Mouse (Mus musculus) cortical plate, adult 2 months (tissue): ENCODE data around the gene Adamts14. TPM values are rescaled to one million over a fixed set of nuclear protein-coding genes. Genes with fewer than 3 reads are reported as not detected.

Experiments
- H3K27ac ChIP-seq: fragments of 200-500 bp; 2 replicates; pipeline ENCODE4 v1.5.1; 2012; ENCODE audit warnings: low read length, control low read depth, inconsistent platforms; ENCODE audit not compliant: insufficient read depth
- H3K4me1 ChIP-seq: fragments of 200-500 bp; 2 replicates; pipeline ENCODE4 v1.6.1; 2011; ENCODE audit warnings: low read length; ENCODE audit not compliant: control insufficient read depth, insufficient read depth
- H3K4me3 ChIP-seq: fragments of 200-500 bp; 2 replicates; pipeline ENCODE4 v1.5.1; 2011; ENCODE audit warnings: mild to moderate bottlenecking, low read length, control low read depth; ENCODE audit not compliant: insufficient read depth
- CTCF ChIP-seq: fragments of 200-500 bp; IDR thresholded peaks from 2 replicates; pipeline ENCODE4 v1.5.1; 2011; ENCODE audit warnings: mild to moderate bottlenecking, control low read depth, low read length; ENCODE audit not compliant: insufficient read depth; ENCODE audit errors: extremely low read depth
- POLR2A ChIP-seq: fragments of 200-500 bp; IDR thresholded peaks from 2 replicates; pipeline ENCODE4 v1.6.1; 2011; ENCODE audit warnings: mild to moderate bottlenecking, low read length, control low read depth; ENCODE audit not compliant: insufficient read depth; ENCODE audit errors: extremely low read depth
- polyA plus RNA-seq: library from polyadenylated mRNA; depleted of rRNA; stranded (reverse); fragments of >200 nt; gene quantifications from 2 replicates; pipeline ENCODE4 v1.2.3, GENCODE M21; 2012

The Adamts14 gene
- polyA plus RNA-seq, 1 experiment, result 0.29 TPM

- TF ChIP-seq POLR2A, result no peak
- peak; percentile 61 for TF ChIP-seq CTCF
- H3K4me3 ChIP-seq, result no peak overlapping the region
- no peak overlapping the region for H3K27ac ChIP-seq
- no peaks in the 10 kb centered on the region; the same call in 1 of the 2 replicates for H3K4me1 ChIP-seq
These were observed 61.5 kb downstream of the Adamts14 start for GRCm38 (mm10) chr10:61211743-61212142.

GRCm38 (mm10) chr10:61211105-61211504, 62.1 kb downstream of the Adamts14 start:
- Histone ChIP-seq H3K4me3 (no peak overlapping the region), H3K4me1 (no peaks in the 10 kb centered on the region; the same call in 1 of the 2 replicates), H3K27ac (no peak overlapping the region)
- no peak for TF ChIP-seq POLR2A

- no peak for TF ChIP-seq POLR2A
- no peak for TF ChIP-seq CTCF
- H3K4me3 ChIP-seq, result no peak overlapping the region
- H3K27ac ChIP-seq, result no peak overlapping the region
- H3K4me1 ChIP-seq, result no peaks in the 10 kb centered on the region; the same call in 1 of the 2 replicates
These were observed 65.0 kb downstream of the Adamts14 start for GRCm38 (mm10) chr10:61208114-61208684.

GRCm38 (mm10) chr10:61203930-61204329, 69.3 kb downstream of the Adamts14 start:
- no peaks in the 10 kb centered on the region for H3K4me1 ChIP-seq
- TF ChIP-seq POLR2A (no peak), CTCF (no peak)
- H3K27ac ChIP-seq, result no peak overlapping the region
- H3K4me3 ChIP-seq, result no peak overlapping the region

GRCm38 (mm10) chr10:61201596-61202318, 71.5 kb downstream of the Adamts14 start:
- Histone ChIP-seq H3K27ac (no peak overlapping the region), H3K4me3 (no peak overlapping the region), H3K4me1 (no peaks in the 10 kb centered on the region)
- TF ChIP-seq CTCF (no peak), POLR2A (no peak)

- no peak overlapping the region for H3K4me3 ChIP-seq
- H3K27ac ChIP-seq, result no peak overlapping the region
- TF ChIP-seq POLR2A (no peak), CTCF (no peak)
- H3K4me1 ChIP-seq, result no peaks in the 10 kb centered on the region
These were observed 72.2 kb downstream of the Adamts14 start for GRCm38 (mm10) chr10:61200998-61201397.

- Histone ChIP-seq H3K4me1 (no peaks in the 10 kb centered on the region), H3K4me3 (no peak overlapping the region), H3K27ac (no peak overlapping the region)
- no peak for TF ChIP-seq CTCF
- TF ChIP-seq POLR2A, result no peak
These were observed 72.9 kb downstream of the Adamts14 start for GRCm38 (mm10) chr10:61200232-61200820.

- H3K4me3 ChIP-seq, result no peak overlapping the region
- TF ChIP-seq POLR2A (no peak), CTCF (peak; percentile 94)
- H3K4me1 ChIP-seq, result no peaks in the 10 kb centered on the region
- no peak overlapping the region for H3K27ac ChIP-seq
These were observed 73.5 kb downstream of the Adamts14 start for GRCm38 (mm10) chr10:61199566-61200213.

- Histone ChIP-seq H3K4me3 (no peak overlapping the region), H3K27ac (no peak overlapping the region), H3K4me1 (no peaks in the 10 kb centered on the region)
- no peak for TF ChIP-seq POLR2A
- TF ChIP-seq CTCF, result no peak
These were observed 77.4 kb downstream of the Adamts14 start for GRCm38 (mm10) chr10:61195718-61196291.
